Mouse (Mus musculus): ENCODE measurements at regions not wholly inside any gene's neighbourhood (a gene's known extent, or its start where the extent isn't known, plus 50 kb on each side); places are given as distances from the start of the nearest gene placed in this dataset.

DNA sequence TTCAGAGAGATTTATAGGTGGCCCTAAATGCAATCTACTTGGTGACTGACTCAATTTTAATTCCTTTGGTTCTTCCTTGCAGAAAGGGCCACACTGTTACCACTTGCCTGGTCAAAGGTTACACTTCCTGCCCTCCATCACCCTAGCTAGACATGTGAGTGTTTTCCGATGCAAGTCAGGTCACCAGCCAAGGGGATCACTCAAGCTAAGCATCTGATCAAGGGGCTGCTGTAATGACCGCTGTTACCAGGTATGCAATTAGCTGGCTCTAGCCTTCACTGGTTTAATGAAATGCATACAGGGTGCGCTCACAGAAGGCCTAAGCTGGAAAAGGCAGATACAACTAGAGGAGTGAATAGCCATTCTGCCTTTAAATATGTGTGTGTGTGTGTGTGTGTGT lies 105.1 kb downstream of the Mtx2 start:
- no peak for DNase-seq

DNA sequence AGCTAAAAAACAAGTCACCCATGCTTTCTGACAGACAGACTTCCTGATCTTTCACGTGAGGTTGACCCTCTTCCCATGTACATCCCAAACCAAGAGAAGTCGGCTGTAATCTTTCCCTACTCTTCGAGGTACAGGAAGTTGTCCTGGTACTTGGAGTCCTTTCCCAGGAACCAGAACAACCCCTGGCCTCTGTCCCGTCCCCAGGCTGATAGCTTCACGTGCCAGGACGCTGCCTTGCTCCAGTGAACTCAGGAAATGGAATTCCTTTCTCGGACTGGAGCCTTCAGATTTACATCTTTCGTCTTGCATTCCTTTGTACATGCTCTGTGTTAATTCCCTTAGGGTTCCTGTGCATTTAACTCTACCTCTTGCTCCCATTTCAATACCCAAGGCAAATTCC lies 107.6 kb downstream of the Mtx2 start:
- DNase-seq, result no peak

GRCm38 (mm10) chr2:74933771-74934170 lies 108.2 kb downstream of the Mtx2 start:
- no peak for DNase-seq

- no peak for DNase-seq
Observed at GRCm38 (mm10) chr2:74938711-74939110, 113.1 kb downstream of the Mtx2 start.

DNA sequence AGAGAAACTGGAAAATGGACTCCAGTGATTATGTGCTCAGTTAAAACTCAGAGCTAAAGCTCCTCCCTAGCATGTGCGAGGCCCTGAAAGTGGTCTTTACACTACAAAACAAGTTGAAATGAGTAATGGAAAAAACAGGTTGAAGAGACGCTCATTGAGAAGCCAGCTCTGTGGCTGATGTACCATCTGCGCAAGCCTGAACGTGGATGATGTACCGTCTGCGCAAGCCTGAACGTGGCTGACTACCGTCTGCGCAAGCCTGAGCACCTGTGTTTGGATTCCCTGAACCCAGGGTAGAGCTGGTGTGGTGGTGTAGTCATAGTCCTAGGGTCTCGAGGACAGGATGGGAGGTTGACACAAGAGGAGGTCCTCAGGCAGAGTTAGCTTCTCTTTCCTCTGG lies 116.4 kb downstream of the Mtx2 start:
- DNase-seq, result no peak

DNA sequence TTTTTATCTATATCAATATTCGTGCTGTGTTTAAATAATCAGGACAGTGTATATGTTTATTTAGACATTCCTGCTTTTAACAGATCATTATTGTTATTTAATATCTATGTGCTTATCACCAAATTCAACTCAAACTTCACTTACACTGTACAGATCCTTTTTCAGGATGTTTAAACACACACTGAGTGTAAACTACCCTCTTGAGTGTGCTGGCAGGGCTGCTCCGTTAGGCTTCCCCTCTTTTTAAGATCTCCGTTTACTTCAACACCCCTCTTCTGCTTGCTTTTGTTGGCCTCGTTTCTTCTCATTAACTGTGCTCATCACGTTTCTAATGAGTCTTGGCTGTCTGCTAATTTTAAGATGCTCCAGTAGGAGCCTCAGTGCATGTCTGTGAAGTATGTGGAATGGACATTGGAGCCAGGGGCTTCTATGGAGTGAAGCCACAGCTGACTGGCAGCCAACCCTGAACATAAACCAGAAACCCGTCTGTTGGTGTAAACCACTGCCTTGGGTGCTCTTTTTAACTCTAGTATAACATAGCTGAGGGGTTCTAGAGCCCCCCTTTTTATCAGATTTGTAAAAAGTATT lies 117.1 kb downstream of the Mtx2 start:
- DNase-seq, result no peak

GRCm38 (mm10) chr2:74945185-74945749 lies 119.7 kb downstream of the Mtx2 start:
- DNase-seq, result no peak

GRCm38 (mm10) chr2:74951401-74952260 lies 126.0 kb downstream of the Mtx2 start:
- no peak for DNase-seq

- no peak for DNase-seq
Observed at GRCm38 (mm10) chr2:74954101-74954500, 128.5 kb downstream of the Mtx2 start.

GRCm38 (mm10) chr2:74955281-74956128 lies 129.9 kb downstream of the Mtx2 start:
- no peak for DNase-seq

- no peak for DNase-seq
Observed at GRCm38 (mm10) chr2:74956129-74956450, 130.5 kb downstream of the Mtx2 start.

DNA sequence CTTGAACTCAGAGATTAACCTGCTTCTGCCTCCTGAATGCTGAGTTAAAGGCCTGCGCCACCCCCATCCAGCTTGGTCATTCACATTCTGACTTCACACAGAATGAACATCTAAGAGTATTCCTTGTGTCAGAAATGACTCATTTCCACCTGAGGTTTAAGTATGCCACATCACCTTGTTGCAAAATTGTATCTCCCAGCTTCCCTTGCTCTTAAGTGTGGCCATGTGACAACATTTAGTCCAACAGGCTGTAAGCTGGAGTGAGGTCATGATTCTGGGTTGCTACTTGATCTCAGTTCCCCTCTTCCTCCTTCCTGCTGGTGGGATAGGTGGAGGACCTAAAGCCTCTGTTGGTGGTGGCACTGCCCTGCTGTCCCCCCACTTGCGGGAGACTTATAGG lies 131.0 kb downstream of the Mtx2 start:
- no peak for DNase-seq

DNA sequence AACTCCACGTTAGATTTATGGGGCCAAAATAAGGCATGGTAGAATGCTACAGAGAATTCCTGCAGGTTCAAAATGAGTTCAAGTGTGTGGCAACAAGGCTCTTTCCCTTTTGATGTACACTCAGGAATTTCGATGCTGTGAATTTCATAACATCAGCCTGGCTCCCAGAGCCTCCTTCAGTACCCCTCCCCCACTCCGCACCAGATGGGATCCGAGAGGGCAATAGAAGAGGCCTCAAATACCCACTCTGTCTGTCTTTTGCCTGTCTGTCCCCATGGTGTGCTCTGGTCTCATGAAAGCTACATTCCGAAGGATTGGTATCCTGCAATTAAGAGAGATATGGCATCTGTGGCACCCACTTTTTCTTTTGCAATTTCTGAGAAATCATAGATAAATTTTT lies 134.3 kb downstream of the Mtx2 start:
- no peak for DNase-seq

GRCm38 (mm10) chr2:74962416-74962815 lies 136.8 kb downstream of the Mtx2 start:
- no peak for DNase-seq

GRCm38 (mm10) chr2:74964360-74964759 lies 138.8 kb downstream of the Mtx2 start:
- peak; percentile 74 to 78 for DNase-seq

DNA sequence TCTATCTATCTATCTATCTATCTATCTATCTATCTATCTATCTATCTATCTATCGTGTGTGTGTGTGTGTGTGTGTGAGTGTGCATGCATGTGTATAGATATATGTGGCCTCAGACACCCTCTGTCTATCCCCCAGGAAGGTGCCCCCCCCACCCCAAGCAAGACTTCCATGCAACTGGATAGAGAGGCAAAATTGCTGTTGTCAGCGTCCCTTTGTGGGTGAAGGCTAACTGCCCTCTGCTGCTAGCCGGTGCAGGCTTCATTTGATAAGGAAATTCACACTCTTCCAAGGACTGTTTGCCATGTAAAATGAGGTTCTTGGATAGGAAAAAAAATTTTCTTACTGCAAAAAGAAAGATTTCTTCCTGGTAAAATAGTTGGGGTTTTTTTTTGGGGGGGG lies 139.4 kb downstream of the Mtx2 start:
- DNase-seq, result no peak

DNA sequence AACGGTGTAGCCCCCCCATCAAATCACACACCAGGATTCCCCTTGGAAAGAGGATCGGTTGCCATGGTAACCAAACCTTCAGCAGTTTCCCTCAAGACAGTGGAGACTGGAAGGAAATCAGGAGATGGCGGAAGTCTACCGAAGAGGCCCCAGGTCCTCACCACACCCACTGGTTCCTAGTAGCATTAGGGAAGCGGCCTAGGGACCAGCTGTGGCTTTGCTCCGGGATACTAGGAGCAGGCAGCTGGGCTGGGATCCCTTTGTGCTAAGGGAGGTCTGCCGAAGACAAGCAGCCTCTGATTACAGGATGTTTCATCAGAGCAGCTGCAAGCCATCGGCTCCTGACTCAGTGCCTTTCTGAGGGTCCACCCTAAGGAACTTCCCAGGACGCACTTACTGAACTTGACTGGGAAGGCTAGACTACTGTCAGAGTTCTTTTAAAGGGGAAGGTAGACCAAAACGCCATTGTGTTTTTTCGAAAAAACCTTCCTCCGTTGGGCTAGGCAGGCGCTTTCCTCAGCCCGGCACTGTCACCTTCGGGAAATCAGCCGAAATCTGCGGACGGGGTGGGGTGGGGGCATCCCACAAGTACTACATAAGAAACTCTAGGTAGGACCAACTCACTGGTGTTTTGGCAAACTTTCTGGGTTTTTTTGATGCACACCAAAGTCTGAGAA lies 139.9 kb downstream of the Mtx2 start:
- no peak for DNase-seq

DNA sequence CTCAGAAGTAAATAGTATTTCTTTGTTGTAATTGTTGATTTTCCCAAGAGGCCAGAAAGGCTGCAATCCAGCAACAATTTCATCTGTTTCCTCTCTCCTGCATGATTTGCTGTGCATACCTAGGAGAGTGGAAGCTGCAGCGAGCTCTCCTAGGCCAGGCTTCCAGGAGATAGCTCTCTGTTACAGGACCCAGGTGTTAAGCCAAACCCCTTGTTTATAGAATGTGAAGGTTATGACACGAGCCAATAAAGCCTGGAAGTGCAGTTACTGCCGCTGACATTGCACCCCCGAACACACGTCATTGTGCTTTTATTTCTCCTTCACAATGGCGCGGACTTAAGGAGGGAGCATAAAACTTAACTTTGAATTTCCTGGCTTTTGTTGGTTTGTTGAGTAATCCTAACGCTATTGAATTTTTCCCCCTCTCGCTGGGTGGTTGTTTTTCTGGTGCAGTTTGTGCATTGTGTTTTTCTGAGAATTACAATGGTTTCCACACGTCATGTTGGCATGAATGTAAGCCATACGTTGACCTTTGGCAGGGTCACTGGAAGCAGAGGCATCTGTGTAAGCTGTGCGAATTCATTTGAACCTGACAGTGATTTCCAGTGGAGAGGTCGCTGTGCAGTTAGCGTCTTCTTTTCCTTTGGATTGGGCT lies 145.1 kb downstream of the Mtx2 start:
- no peak for DNase-seq

GRCm38 (mm10) chr2:74973386-74973785 lies 147.8 kb downstream of the Mtx2 start:
- DNase-seq, result no peak

GRCm38 (mm10) chr2:74974595-74975325 lies 149.2 kb downstream of the Mtx2 start:
- no peak for DNase-seq

- no peak for DNase-seq
Observed at GRCm38 (mm10) chr2:74977348-74977747, 151.7 kb downstream of the Mtx2 start.

All from layer of hippocampus, postnatal 36 days (tissue).